Comparison of ENCODE assay signal across 11 mouse cellular contexts in genomic region chr13:40716771-40717716, GRCm38 (mm10). TPM values are rescaled to one million over a fixed set of nuclear protein-coding genes. Genes with fewer than 3 reads are reported as not detected.
DNase-seq lines count a peak whose midpoint lies in the region; ATAC-seq and TF ChIP-seq lines count a peak whose summit lies in the region.
"Had no signal": no experiment of that assay in that cellular context is flagged by ENCODE, and none has a peak within 500 bp of the region (broad histone marks: within the 10 kb centered on the region; RNA-seq: fewer than 3 reads in every experiment).

No protein-coding gene starts in this region.

- peaks cover 97% of the 10 kb centered on the region for H3K27me3 ChIP-seq in heart, postnatal 0 days (ENCODE audit: control insufficient read depth, insufficient read depth, low read length)
- H3K27me3 ChIP-seq in E14TG2a.4 (ENCODE audit: insufficient read depth, low read length), result peaks cover 22% of the 10 kb centered on the region
- peaks cover 11% of the 10 kb centered on the region for H3K27me3 ChIP-seq in embryonic facial prominence, embryonic 11.5 days (ENCODE audit: control insufficient read depth, insufficient read depth, low read length)
- peaks cover 94% of the 10 kb centered on the region for H3K27me3 ChIP-seq in liver, embryonic 11.5 days (replicated peaks; ENCODE audit: control insufficient read depth, insufficient read depth, low read length)

- no peak for TF ChIP-seq EP300 in heart, postnatal 0 days (IDR thresholded peaks at IDR 0.05; ENCODE audit: low read depth)

- H3K27ac ChIP-seq in heart, postnatal 0 days (ENCODE audit: low read depth), result no peak overlapping the region
- no peak overlapping the region; the same call in 1 of the 2 replicates for H3K27ac ChIP-seq in embryonic facial prominence, embryonic 11.5 days (replicated peaks; ENCODE audit: low read depth, low read length)
- H3K27ac ChIP-seq in liver, embryonic 11.5 days (ENCODE audit: low read depth, low read length), result no peak overlapping the region

- H3K36me3 ChIP-seq in heart, postnatal 0 days (replicated peaks; ENCODE audit: control insufficient read depth, insufficient read depth, low read length), result no peaks in the 10 kb centered on the region
- no peaks in the 10 kb centered on the region for H3K36me3 ChIP-seq in E14TG2a.4 (ENCODE audit: insufficient read depth, low read length)
- H3K36me3 ChIP-seq in embryonic facial prominence, embryonic 11.5 days (replicated peaks; ENCODE audit: control insufficient read depth, insufficient read depth, low read depth, low read length), result no peaks in the 10 kb centered on the region
- no peaks in the 10 kb centered on the region for H3K36me3 ChIP-seq in liver, embryonic 11.5 days (ENCODE audit: control insufficient read depth, insufficient read depth, low read length)

- intact Hi-C loops in heart, postnatal 10 days (cut with DNase I), result no loop called here

- peak overlapping the region; percentile 28; the same call in 1 of the 2 replicates for H3K4me2 ChIP-seq in heart, postnatal 0 days (ENCODE audit: low read depth, low read length)
- peak overlapping the region; percentile 15 for H3K4me2 ChIP-seq in embryonic facial prominence, embryonic 11.5 days (ENCODE audit: low read depth, low read length)
- peak overlapping the region; percentile 44 for H3K4me2 ChIP-seq in liver, embryonic 11.5 days

- WGBS in heart, postnatal 0 days, result 7% methylated on average over 36 of the region's 37 CpGs
- 14% methylated on average over 37 of the region's 37 CpGs for WGBS in embryonic facial prominence, embryonic 11.5 days
- 7% methylated on average over 29 of the region's 37 CpGs for WGBS in liver, embryonic 11.5 days

- no peak for ATAC-seq in heart, postnatal 0 days (ENCODE audit: insufficient read depth, low read depth)
- no peak for ATAC-seq in embryonic facial prominence, embryonic 11.5 days (replicated peaks; ENCODE audit: insufficient number of reproducible peaks, low FRiP score, low TSS enrichment, low read depth)
- ATAC-seq in liver, embryonic 11.5 days (replicated peaks; ENCODE audit: low FRiP score), result no peak

- no peak for TF ChIP-seq CTCF in heart, postnatal 0 days (IDR thresholded peaks at IDR 0.05; ENCODE audit: low read depth)
- TF ChIP-seq CTCF in E14TG2a.4 (conservative IDR thresholded peaks at IDR 0.05; ENCODE audit: low read length), result no peak

- H3K4me3 ChIP-seq in heart, postnatal 0 days (ENCODE audit: low read depth, low read length), result no peak overlapping the region
- peak overlapping the region; percentile 67 for H3K4me3 ChIP-seq in E14TG2a.4 (replicated peaks; ENCODE audit: low read length)
- H3K4me3 ChIP-seq in embryonic facial prominence, embryonic 11.5 days (ENCODE audit: low read depth, low read length), result no peak overlapping the region
- peak overlapping the region; percentile 10; the same call in 1 of the 2 replicates for H3K4me3 ChIP-seq in liver, embryonic 11.5 days (ENCODE audit: low read depth, low read length)
- H3K4me3 ChIP-seq: erythroblast, embryonic 14.5 days had no signal

- H3K9me3 ChIP-seq in heart, postnatal 0 days (replicated peaks; ENCODE audit: control insufficient read depth, low read length), result no peaks in the 10 kb centered on the region
- H3K9me3 ChIP-seq in E14TG2a.4 (ENCODE audit: low read length), result no peaks in the 10 kb centered on the region
- no peaks in the 10 kb centered on the region for H3K9me3 ChIP-seq in embryonic facial prominence, embryonic 11.5 days (replicated peaks; ENCODE audit: control insufficient read depth, low read length)
- H3K9me3 ChIP-seq in liver, embryonic 11.5 days (ENCODE audit: control insufficient read depth, low read length), result no peaks in the 10 kb centered on the region

- H3K9ac ChIP-seq in heart, postnatal 0 days (replicated peaks; ENCODE audit: low read depth, low read length), result no peak overlapping the region
- no peak overlapping the region for H3K9ac ChIP-seq in embryonic facial prominence, embryonic 11.5 days (replicated peaks; ENCODE audit: low read length)
- no peak overlapping the region for H3K9ac ChIP-seq in liver, embryonic 11.5 days (ENCODE audit: low read depth, low read length)

- no peaks in the 10 kb centered on the region for H3K4me1 ChIP-seq in heart, postnatal 0 days (ENCODE audit: control insufficient read depth, insufficient read depth)
- H3K4me1 ChIP-seq in E14TG2a.4 (replicated peaks; ENCODE audit: low read depth, low read length), result peaks cover 89% of the 10 kb centered on the region
- H3K4me1 ChIP-seq in embryonic facial prominence, embryonic 11.5 days (ENCODE audit: control insufficient read depth, insufficient read depth, low read length), result no peaks in the 10 kb centered on the region
- no peaks in the 10 kb centered on the region for H3K4me1 ChIP-seq in liver, embryonic 11.5 days (replicated peaks; ENCODE audit: control insufficient read depth, insufficient read depth, low read length)

- no peak for DNase-seq in heart, postnatal 0 days (ENCODE audit: low spot score)
- no peak for DNase-seq in heart, postnatal 10 days
- no peak for DNase-seq in embryonic facial prominence, embryonic 11.5 days (ENCODE audit: low spot score)
- DNase-seq in liver, embryonic 11.5 days (ENCODE audit: low spot score), result no peak
- DNase-seq in ovary, postnatal 10 days (ENCODE audit: low spot score), result no peak
- DNase-seq in right cerebral cortex, adult 2 months (ENCODE audit: low spot score in 2 of 2), result no peak
- no peak for DNase-seq in Muller cell, postnatal 12 days (ENCODE audit: inconsistent ontology term)
- DNase-seq: kidney, adult 11 months; lung, postnatal 14 days had no signal

RNA-seq across cellular contexts. Expression of gene Tfap2a, which starts 21.1 kb away (rescaled TPM):
- 0.69 TPM in 1 of 2 replicates, not detected in the other for total RNA-seq in heart, postnatal 0 days (2014; rRNA removed; ENCODE audit: low replicate concordance)
- polyA plus RNA-seq in heart, postnatal 0 days (2015; fragmentation: Nextera tagmentation; extraction: Ambion mirVana), result not detected in 2 replicates
- under 1 TPM; 0.22 TPM for total RNA-seq in heart, postnatal 10 days (2021)
- polyA plus RNA-seq in embryonic facial prominence, embryonic 11.5 days (2014; fragmentation: Nextera tagmentation; extraction: Ambion mirVana), result 7.7 and 8.4 TPM in 2 replicates
- polyA plus RNA-seq in liver, embryonic 11.5 days (2014; fragmentation: Nextera tagmentation; extraction: Ambion mirVana), result 0.22 and 0.34 TPM in 2 replicates
- polyA plus RNA-seq: erythroblast, embryonic 14.5 days had no signal

Comparison
In these comparisons a context has a peak if more than half of its experiments do, and no peak if none do; other contexts are left out.
1. H3K4me3 ChIP-seq: peak in E14TG2a.4 (single experiment) and liver, embryonic 11.5 days (single experiment); none in heart, postnatal 0 days (single experiment) and embryonic facial prominence, embryonic 11.5 days (single experiment).
2. Peak in every context shown above with its lines, with median percentiles within 50 percentile points of each other: H3K4me2 ChIP-seq.